Mouse (Mus musculus) forebrain, embryonic 14.5 days (tissue): ENCODE results near the gene Sptlc2. TPM values are rescaled to one million over a fixed set of nuclear protein-coding genes. Genes with fewer than 3 reads are reported as not detected.
"Not testable (repeated sequence)": the region's sequence is repeated elsewhere in the genome, so short reads cannot be mapped to it uniquely, and the experiment has no call there.

Experiments
- ATAC-seq: fragments of 200-750 bp; cut with Nextera tagmentation; 2 replicates; pipeline ENCODE4 v1.8.0; 2017; ENCODE audit warnings: mild to moderate bottlenecking, moderate library complexity
- DNase-seq: peaks from one replicate; pipeline ENCODE4 v3.0.0-alpha.2; 2015; ENCODE audit warnings: low spot score
- H3K27ac ChIP-seq: fragments of 300-500 bp; sonication (generic); 2 replicates; pipeline ENCODE4 v1.5.1; 2014; ENCODE audit warnings: low read depth, mild to moderate bottlenecking, control low read depth, low read length, moderate library complexity
- H3K27me3 ChIP-seq: fragments of 300-500 bp; sonication (generic); replicated peaks from 2 replicates; pipeline ENCODE4 v1.6.1; 2014; ENCODE audit warnings: low read length, control low read depth, mixed read lengths; ENCODE audit not compliant: control insufficient read depth, insufficient read depth
- H3K36me3 ChIP-seq: fragments of 300-500 bp; sonication (generic); 2 replicates; pipeline ENCODE4 v1.6.1; 2014; ENCODE audit warnings: low read length, control low read depth; ENCODE audit not compliant: control insufficient read depth, insufficient read depth
- H3K4me1 ChIP-seq: fragments of 300-500 bp; sonication (generic); 2 replicates; pipeline ENCODE4 v1.6.1; 2014; ENCODE audit warnings: antibody characterized with exemption, low read length, control low read depth; ENCODE audit not compliant: control insufficient read depth, insufficient read depth
- H3K4me2 ChIP-seq: fragments of 300-500 bp; sonication (generic); 2 replicates; pipeline ENCODE4 v1.6.1; 2014; ENCODE audit warnings: mild to moderate bottlenecking, control low read depth, low read length
- H3K4me3 ChIP-seq: fragments of 300-500 bp; sonication (generic); 2 replicates; pipeline ENCODE4 v1.5.1; 2014; ENCODE audit warnings: low read depth, low read length, control low read depth
- H3K9ac ChIP-seq: fragments of 300-500 bp; sonication (generic); 2 replicates; pipeline ENCODE4 v1.6.1; 2014; ENCODE audit warnings: mild to moderate bottlenecking, low read length, control low read depth, moderate library complexity
- H3K9me3 ChIP-seq: fragments of 300-500 bp; sonication (generic); replicated peaks from 2 replicates; pipeline ENCODE4 v1.6.1; 2016; ENCODE audit warnings: low read length, control low read depth, mixed read lengths; ENCODE audit not compliant: control insufficient read depth
- WGBS: fragments of 180-500 bp; shearing (Covaris S2); extraction: QIAGEN DNeasy Blood & Tissue Kit; methylation state at CpG from one replicate; pipeline ENCODE4 v1.1.7; 2014; 5-methylcytosine and 5-hydroxymethylcytosine counted together
- polyA plus RNA-seq: library from polyadenylated mRNA; unstranded; fragments of >200 nt; fragmentation: Nextera tagmentation; extraction: Ambion mirVana; gene quantifications from 2 replicates; pipeline ENCODE4 v1.2.1, GENCODE M21; 2014

The Sptlc2 gene
- polyA plus RNA-seq, 1 experiment from 2014 or later: 51.8 TPM

DNA sequence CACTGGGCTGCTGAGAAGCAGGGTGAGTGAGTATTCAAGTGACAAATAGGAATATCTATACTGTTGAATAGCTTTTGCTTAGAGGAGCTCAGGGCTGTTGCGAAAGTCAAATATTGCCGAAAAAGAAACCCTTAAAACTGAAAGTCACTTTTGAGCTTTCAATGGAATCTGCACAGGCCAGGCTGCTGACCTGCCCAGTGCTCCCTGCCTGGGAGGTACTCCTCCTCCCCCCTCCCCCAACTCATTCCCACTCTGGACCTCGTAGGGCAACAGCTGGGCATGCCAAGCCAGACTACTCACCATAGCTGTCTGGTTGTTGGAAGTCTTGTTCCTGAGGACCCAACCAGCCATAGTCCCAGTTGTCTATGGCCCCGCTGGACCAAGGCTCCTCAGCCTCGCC is 103.4 kb downstream of the Sptlc2 start:
- no peak overlapping the region for H3K4me3 ChIP-seq
- no peaks in the 10 kb centered on the region for H3K36me3 ChIP-seq
- H3K27me3 ChIP-seq: no peaks in the 10 kb centered on the region
- 93% methylated on average over 5 of the region's 5 CpGs for WGBS
- no peaks in the 10 kb centered on the region for H3K9me3 ChIP-seq
- H3K9ac ChIP-seq: no peak overlapping the region
- no peak overlapping the region for H3K27ac ChIP-seq
- no peak for DNase-seq
- no peaks in the 10 kb centered on the region for H3K4me1 ChIP-seq
- no peak for ATAC-seq
- no peak overlapping the region for H3K4me2 ChIP-seq

DNA sequence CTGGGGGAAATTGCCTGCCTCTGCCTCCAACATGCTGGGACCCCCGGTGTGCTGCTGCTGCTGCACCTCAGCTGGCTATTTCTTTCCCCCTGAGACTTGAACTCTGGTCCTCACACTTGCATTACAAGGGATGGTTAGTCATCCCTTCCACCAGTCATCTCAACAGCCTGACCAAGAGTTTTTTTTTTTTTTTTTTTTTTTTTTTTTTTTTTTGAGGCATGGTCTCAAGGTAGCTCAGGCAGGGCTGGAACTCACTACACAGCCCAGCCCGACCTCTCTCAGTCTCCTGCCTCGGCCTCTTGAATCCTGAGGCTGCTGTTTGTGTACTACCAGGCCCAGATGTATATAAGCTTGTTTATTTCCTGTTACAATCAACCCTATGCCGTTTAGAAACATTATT is 103.9 kb downstream of the Sptlc2 start:
- no peaks in the 10 kb centered on the region for H3K9me3 ChIP-seq
- H3K9ac ChIP-seq: no peak overlapping the region
- ATAC-seq (no peak), DNase-seq (no peak)
- no peaks in the 10 kb centered on the region for H3K27me3 ChIP-seq
- H3K4me2 ChIP-seq: no peak overlapping the region
- no peaks in the 10 kb centered on the region for H3K4me1 ChIP-seq
- H3K4me3 ChIP-seq: no peak overlapping the region
- WGBS: 79% methylated on average over 4 of the region's 4 CpGs
- H3K36me3 ChIP-seq: no peaks in the 10 kb centered on the region
- H3K27ac ChIP-seq: no peak overlapping the region

DNA sequence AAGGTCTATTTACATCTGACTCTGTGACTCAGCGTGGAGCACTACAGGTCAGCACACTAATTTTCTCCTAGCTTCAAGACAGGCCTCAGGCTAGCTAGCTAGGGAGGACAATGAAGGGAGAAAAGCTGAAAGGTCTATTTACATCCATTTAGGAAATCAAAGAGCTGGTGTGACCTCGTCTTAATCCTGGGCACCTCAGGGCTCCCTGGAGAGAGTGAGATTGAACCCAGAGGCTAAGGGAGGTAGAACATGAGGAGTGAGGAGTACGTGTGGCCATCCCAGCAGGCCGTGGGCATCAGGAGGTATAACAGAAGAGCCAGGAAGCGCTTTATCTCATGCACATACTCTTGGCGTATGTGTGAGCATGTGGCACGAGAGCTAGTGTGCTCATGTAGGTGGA is 104.4 kb downstream of the Sptlc2 start:
- WGBS: 58% methylated on average over 7 of the region's 7 CpGs
- Histone ChIP-seq H3K4me2 (no peak overlapping the region), H3K36me3 (no peaks in the 10 kb centered on the region), H3K27me3 (no peaks in the 10 kb centered on the region), H3K4me3 (no peak overlapping the region), H3K27ac (no peak overlapping the region), H3K9me3 (no peaks in the 10 kb centered on the region), H3K9ac (no peak overlapping the region), H3K4me1 (no peaks in the 10 kb centered on the region)
- no peak for DNase-seq
- ATAC-seq: no peak

DNA sequence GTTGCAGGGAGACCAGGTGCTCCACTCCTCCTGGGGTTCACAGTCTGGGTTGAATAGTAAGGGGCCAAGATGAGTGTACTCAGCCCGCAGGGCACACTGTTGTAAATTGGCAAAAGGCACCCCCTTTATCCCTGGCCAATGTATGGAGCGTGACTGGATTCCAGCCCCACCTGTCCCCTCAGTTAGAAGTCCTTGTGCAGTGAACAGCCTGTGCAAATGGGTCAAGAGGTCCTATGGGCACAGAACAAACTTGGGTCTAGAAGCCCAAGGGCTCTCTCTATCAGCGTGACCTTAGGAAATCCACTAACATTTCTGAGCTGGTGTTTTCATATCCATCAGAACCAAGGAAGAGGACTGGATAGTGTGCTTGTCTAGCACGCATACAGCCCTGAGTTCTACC is 105.4 kb downstream of the Sptlc2 start:
- no peak for DNase-seq
- no peaks in the 10 kb centered on the region for H3K9me3 ChIP-seq
- H3K4me1 ChIP-seq: no peaks in the 10 kb centered on the region
- no peaks in the 10 kb centered on the region for H3K36me3 ChIP-seq
- 96% methylated on average over 4 of the region's 4 CpGs for WGBS
- H3K4me2 ChIP-seq: no peak overlapping the region
- no peak overlapping the region for H3K9ac ChIP-seq
- H3K27me3 ChIP-seq: no peaks in the 10 kb centered on the region
- H3K27ac ChIP-seq: no peak overlapping the region
- no peak for ATAC-seq
- no peak overlapping the region for H3K4me3 ChIP-seq

DNA sequence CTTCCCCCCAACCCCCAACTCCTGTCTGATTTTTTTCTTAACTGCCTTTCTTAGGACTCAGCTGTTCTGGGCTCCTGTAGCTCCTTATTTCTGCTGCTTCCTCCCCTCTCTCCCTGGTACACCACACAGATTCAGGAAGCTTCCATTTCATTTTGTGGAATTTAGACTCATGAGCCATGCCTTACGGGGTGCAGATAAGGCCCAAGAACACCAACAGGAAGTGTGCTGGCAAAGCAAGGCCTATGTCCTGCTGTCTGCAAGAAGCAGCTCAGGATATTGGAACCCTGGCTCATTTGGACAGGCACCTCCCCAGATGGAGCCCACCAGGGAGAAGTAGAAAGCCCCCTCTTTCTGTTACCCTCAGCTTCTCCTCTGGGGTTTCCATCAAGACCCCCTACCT is 106.4 kb downstream of the Sptlc2 start:
- H3K27ac ChIP-seq: no peak overlapping the region
- no peak overlapping the region for H3K9ac ChIP-seq
- no peaks in the 10 kb centered on the region for H3K9me3 ChIP-seq
- DNase-seq: no peak
- no peaks in the 10 kb centered on the region for H3K27me3 ChIP-seq
- H3K4me3 ChIP-seq: no peak overlapping the region
- peaks cover 2% of the 10 kb centered on the region; the same call in 1 of the 2 replicates for H3K36me3 ChIP-seq
- ATAC-seq: no peak
- WGBS: 92% methylated on average over 1 of the region's 1 CpGs
- H3K4me1 ChIP-seq: no peaks in the 10 kb centered on the region
- no peak overlapping the region for H3K4me2 ChIP-seq

DNA sequence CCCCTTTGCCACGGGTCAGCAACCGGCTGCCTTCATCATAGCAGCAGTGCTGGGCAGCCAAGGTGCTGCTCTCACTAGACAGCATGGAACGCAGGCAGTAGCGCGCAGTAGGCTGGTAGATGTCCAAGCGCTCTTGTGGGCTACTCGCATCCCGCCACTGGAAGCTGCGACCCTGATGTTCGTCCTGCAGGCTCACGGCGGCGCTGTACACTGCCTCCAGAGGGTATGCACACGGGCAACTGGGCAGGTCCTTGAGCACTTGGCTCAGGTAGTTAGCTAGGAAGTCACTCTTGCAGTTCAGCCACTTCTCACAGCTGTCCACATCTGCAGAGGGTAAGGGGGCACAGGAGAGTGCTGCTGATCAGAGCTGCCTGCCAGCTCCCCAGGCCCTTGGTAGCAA is 108.3 kb downstream of the Sptlc2 start:
- Histone ChIP-seq H3K4me1 (no peaks in the 10 kb centered on the region), H3K4me3 (no peak overlapping the region), H3K4me2 (no peak overlapping the region), H3K27ac (no peak overlapping the region), H3K27me3 (no peaks in the 10 kb centered on the region), H3K36me3 (peaks cover 21% of the 10 kb centered on the region), H3K9me3 (no peaks in the 10 kb centered on the region), H3K9ac (no peak overlapping the region)
- DNase-seq (no peak), ATAC-seq (no peak)
- 42% methylated on average over 14 of the region's 14 CpGs for WGBS

DNA sequence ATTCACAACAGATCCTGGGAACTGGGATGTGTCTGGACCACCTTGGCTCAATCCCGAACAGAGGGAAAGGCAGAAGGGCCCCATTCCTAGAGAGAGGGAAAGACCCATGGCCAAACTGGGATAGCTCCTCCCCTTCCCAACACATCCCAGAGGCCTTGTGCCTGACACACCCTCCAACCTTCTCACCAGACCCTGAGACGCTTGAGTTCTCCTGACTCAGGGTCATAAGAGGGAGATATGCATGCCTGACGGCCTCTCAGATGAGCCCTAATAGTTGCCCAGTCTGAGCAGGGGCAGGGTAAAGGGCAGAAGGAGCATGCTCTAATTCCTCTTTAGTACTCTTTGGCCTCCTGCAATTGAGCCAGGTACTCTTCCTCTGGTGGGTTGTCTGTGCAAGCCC is 108.8 kb downstream of the Sptlc2 start:
- Histone ChIP-seq H3K4me3 (no peak overlapping the region), H3K9me3 (no peaks in the 10 kb centered on the region), H3K9ac (no peak overlapping the region), H3K27ac (no peak overlapping the region), H3K27me3 (no peaks in the 10 kb centered on the region), H3K4me2 (no peak overlapping the region), H3K36me3 (peaks cover 26% of the 10 kb centered on the region), H3K4me1 (no peaks in the 10 kb centered on the region)
- DNase-seq (no peak), ATAC-seq (no peak)
- 49% methylated on average over 3 of the region's 3 CpGs for WGBS

DNA sequence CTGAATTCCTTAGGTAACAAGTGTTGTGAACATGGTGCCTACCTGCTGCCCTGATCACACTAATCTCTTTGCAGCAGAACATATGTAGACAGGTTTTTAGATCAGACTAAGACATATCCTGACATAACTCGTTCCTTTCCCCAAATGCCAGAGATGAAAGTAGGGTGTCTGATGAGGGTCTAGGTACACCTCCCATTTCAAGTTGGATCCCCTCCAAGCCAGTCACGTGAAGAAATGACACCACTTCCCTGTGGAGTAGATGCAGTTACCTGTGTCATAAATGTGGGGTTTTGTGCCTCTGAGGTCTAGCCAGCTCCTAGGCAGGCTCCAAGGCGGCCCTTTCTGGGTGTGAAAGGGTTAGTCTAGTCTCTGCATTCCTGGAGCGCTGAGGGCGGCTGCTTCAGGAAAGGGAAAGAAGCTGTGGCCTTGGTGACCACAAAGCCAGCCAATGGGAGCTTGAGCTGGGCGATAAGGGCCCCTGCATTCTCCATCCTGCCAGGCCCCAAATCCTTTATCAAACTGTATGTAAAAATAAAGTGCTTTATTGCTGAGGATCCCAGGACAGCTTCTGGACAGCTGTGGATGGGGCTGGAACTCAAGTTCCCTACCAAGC is 109.9 kb downstream of the Sptlc2 start:
- WGBS: 21% methylated on average over 6 of the region's 6 CpGs
- no peak for ATAC-seq
- no peak overlapping the region for H3K4me3 ChIP-seq
- no peaks in the 10 kb centered on the region for H3K4me1 ChIP-seq
- H3K9ac ChIP-seq: no peak overlapping the region
- H3K27me3 ChIP-seq: no peaks in the 10 kb centered on the region
- no peak for DNase-seq
- H3K4me2 ChIP-seq: no peak overlapping the region
- H3K9me3 ChIP-seq: no peaks in the 10 kb centered on the region
- peaks cover 38% of the 10 kb centered on the region for H3K36me3 ChIP-seq
- no peak overlapping the region for H3K27ac ChIP-seq

DNA sequence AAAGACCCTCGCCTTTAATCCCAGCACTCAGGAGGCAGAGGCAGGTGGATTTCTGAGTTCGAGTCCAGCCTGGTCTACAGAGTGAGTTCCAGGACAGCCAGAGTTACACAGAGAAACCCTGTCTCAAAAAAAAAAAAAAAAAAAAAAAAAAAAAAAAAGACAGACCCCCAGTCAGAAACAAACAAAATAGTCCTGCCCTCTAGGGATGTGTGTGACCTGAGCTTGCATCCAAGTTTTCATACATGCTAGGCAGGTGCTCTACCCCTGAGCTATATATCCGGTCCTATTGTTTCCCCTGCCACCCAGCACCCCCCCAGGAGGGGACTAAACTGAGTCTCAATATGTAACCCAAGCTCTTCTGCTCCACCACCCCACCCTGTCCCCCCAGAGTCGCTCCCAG is 110.9 kb downstream of the Sptlc2 start:
- WGBS: 89% methylated on average over 4 of the region's 4 CpGs
- not testable (repeated sequence) for H3K27ac ChIP-seq, H3K4me1 ChIP-seq, H3K27me3 ChIP-seq, DNase-seq, ATAC-seq, H3K9me3 ChIP-seq, H3K4me3 ChIP-seq, H3K9ac ChIP-seq, H3K4me2 ChIP-seq
- H3K36me3 ChIP-seq: peaks cover 47% of the 10 kb centered on the region
